Mouse (Mus musculus): ENCODE results near the gene Olfr135. TPM values are rescaled to one million over a fixed set of nuclear protein-coding genes. Genes with fewer than 3 reads are reported as not detected.

Gene Olfr135
- not detected in 2 replicates for polyA plus RNA-seq (2012; ENCODE audit: low replicate concordance)

GRCm38 (mm10) chr17:38204035-38204434, at the start of gene Olfr135:
TSS of gene Olfr135 (plus strand) at chr17:38204335.

GRCm38 (mm10) chr17:38171088-38171487, 33.0 kb upstream of the Olfr135 start, which contains the start of gene Olfr134:
TSS of gene Olfr134 (plus strand) at chr17:38171388.

Other genes starting within 250 kb of the Olfr135 start
- not detected in 2 replicates for gene Olfr129, start 144.3 kb upstream of the Olfr135 start, polyA plus RNA-seq (2012; ENCODE audit: low replicate concordance)
- not detected in 2 replicates for gene Olfr130, start 140.4 kb upstream of the Olfr135 start, polyA plus RNA-seq (2012; ENCODE audit: low replicate concordance)
- gene Olfr131, start 115.6 kb upstream of the Olfr135 start, polyA plus RNA-seq (2012; ENCODE audit: low replicate concordance), result not detected in 2 replicates
- gene Olfr132, start 69.8 kb upstream of the Olfr135 start, polyA plus RNA-seq (2012; ENCODE audit: low replicate concordance), result not detected in 2 replicates
- not detected in 2 replicates for gene Olfr133, start 59.1 kb upstream of the Olfr135 start, polyA plus RNA-seq (2012; ENCODE audit: low replicate concordance)
- not detected in 2 replicates for gene Olfr134, start 32.9 kb upstream of the Olfr135 start, polyA plus RNA-seq (2012; ENCODE audit: low replicate concordance)
- not detected in 2 replicates for gene Olfr138, start 56.7 kb downstream of the Olfr135 start, polyA plus RNA-seq (2012; ENCODE audit: low replicate concordance)
- not detected in 2 replicates for gene Olfr137, start 103.2 kb downstream of the Olfr135 start, polyA plus RNA-seq (2012; ENCODE audit: low replicate concordance)
- gene Olfr136, start 125.5 kb downstream of the Olfr135 start, polyA plus RNA-seq (2012; ENCODE audit: low replicate concordance), result not detected in 2 replicates
- not detected in 2 replicates for gene Esp36, start 215.8 kb downstream of the Olfr135 start, polyA plus RNA-seq (2012; ENCODE audit: low replicate concordance)